Mouse (Mus musculus) heart, embryonic 11.5 days (tissue): ENCODE measurements at regions not wholly inside any gene's neighbourhood (a gene's known extent, or its start where the extent isn't known, plus 50 kb on each side); places are given as distances from the start of the nearest gene placed in this dataset.

Source experiments
- ATAC-seq: fragments of 200-750 bp; cut with Nextera tagmentation; replicated peaks from 2 replicates; pipeline ENCODE4 v1.8.0; 2017; ENCODE audit warnings: moderate library complexity; ENCODE audit not compliant: insufficient number of reproducible peaks, low FRiP score, low TSS enrichment
- H3K27ac ChIP-seq: fragments of 300-500 bp; sonication (generic); 2 replicates; pipeline ENCODE4 v1.5.1; 2014; ENCODE audit warnings: mild to moderate bottlenecking, low read depth, low read length
- H3K27me3 ChIP-seq: fragments of 300-500 bp; sonication (generic); 2 replicates; pipeline ENCODE4 v1.6.1; 2014; ENCODE audit warnings: mild to moderate bottlenecking, low read length, mixed read lengths; ENCODE audit not compliant: control insufficient read depth, insufficient read depth
- H3K36me3 ChIP-seq: fragments of 300-500 bp; sonication (generic); 2 replicates; pipeline ENCODE4 v1.6.1; 2014; ENCODE audit warnings: mild to moderate bottlenecking, low read length, moderate library complexity, mixed read lengths; ENCODE audit not compliant: control insufficient read depth, insufficient read depth
- H3K4me1 ChIP-seq: fragments of 300-500 bp; sonication (generic); 2 replicates; pipeline ENCODE4 v1.6.1; 2014; ENCODE audit warnings: low read length; ENCODE audit not compliant: control insufficient read depth, insufficient read depth
- H3K4me2 ChIP-seq: fragments of 300-500 bp; sonication (generic); 2 replicates; pipeline ENCODE4 v1.6.1; 2014; ENCODE audit warnings: mild to moderate bottlenecking, moderate library complexity
- H3K4me3 ChIP-seq: fragments of 300-500 bp; sonication (generic); 2 replicates; pipeline ENCODE4 v1.5.1; 2014; ENCODE audit warnings: low read depth, low read length
- H3K9ac ChIP-seq: fragments of 300-500 bp; sonication (generic); 2 replicates; pipeline ENCODE4 v1.6.1; 2014; ENCODE audit warnings: mild to moderate bottlenecking, low read depth, low read length, moderate library complexity
- H3K9me3 ChIP-seq: fragments of 300-500 bp; sonication (generic); replicated peaks from 2 replicates; pipeline ENCODE4 v1.6.1; 2016; ENCODE audit warnings: low read length; ENCODE audit not compliant: control insufficient read depth
- WGBS: fragments of 180-500 bp; shearing (Covaris S2); extraction: QIAGEN DNeasy Blood & Tissue Kit; methylation state at CpG from one replicate; pipeline ENCODE4 v1.1.7; 2014; ENCODE audit not compliant: insufficient replicate concordance; 5-methylcytosine and 5-hydroxymethylcytosine counted together

GRCm38 (mm10) chr13:112213652-112214081 is 74.6 kb upstream of the Ankrd55 start:
- Histone ChIP-seq H3K9me3 (no peaks in the 10 kb centered on the region), H3K36me3 (no peaks in the 10 kb centered on the region), H3K4me2 (no peak overlapping the region), H3K27ac (no peak overlapping the region), H3K9ac (no peak overlapping the region), H3K27me3 (no peaks in the 10 kb centered on the region), H3K4me3 (no peak overlapping the region), H3K4me1 (no peaks in the 10 kb centered on the region; the same call in 1 of the 2 replicates)
- 73% methylated on average over 17 of the region's 17 CpGs for WGBS
- no peak for ATAC-seq

DNA sequence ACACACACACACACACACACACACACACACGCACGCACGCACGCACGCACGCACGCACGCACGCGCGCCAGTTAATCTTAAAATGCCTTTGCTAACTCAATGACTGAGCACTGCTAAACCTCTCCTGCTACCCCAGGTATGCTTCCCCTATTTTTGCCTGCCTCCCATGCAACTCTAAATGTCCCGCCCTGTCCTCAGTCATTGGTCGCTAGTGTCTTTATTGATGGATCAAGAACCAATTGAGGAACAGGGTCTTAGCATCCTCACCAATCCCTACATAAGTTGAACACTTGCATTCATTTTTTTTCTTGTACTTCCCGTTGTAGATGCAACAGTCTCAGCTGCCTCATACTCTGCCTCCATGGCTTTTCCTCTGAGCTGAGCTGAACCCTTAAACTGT is 72.2 kb upstream of the Ankrd55 start:
- Histone ChIP-seq H3K27ac (no peak overlapping the region), H3K36me3 (no peaks in the 10 kb centered on the region), H3K9me3 (no peaks in the 10 kb centered on the region), H3K4me2 (no peak overlapping the region), H3K9ac (no peak overlapping the region), H3K4me3 (no peak overlapping the region), H3K4me1 (no peaks in the 10 kb centered on the region; the same call in 1 of the 2 replicates), H3K27me3 (no peaks in the 10 kb centered on the region)
- 94% methylated on average over 14 of the region's 14 CpGs for WGBS
- ATAC-seq, result no peak

DNA sequence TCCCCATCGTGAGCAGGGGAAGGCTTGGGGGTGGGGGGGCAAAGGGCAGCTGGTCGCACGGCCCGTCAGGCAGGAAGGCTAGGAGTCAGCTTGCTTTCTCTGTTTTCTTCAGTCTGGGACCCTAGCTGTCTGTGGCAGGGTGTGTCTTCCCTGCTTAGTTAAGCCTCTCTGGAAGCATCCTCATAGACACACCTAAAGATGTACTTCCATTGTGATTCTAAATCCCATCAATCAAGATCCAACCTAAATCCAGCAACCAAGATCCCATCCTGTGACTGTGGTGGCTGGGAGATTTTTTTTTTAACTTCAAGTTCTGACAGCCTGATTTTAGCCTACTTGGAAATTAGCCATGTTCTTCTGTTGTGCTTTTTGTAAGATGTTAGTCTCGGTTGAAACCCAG is 69.9 kb upstream of the Ankrd55 start:
- H3K9me3 ChIP-seq, result no peaks in the 10 kb centered on the region
- no peaks in the 10 kb centered on the region for H3K36me3 ChIP-seq
- H3K4me3 ChIP-seq, result no peak overlapping the region

DNA sequence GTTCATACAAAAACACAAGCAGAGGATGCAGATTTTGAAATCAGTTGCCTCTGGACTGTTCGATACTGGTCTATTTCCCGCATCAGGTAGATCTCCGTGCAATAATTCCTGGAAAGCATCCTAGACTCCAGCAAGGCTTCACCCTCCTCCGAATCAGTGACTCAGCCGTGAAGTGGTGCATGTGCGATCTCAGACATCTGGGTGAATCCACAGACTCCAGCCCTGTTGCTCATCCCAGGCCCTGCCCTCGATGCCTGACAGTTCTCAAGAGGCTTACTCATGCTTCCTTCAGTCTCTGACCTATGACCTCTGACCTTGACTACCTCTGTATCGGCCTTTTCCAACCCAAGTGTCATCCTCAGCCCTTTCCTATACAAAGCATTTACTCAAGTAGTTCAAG is 68.1 kb upstream of the Ankrd55 start:
- H3K4me2 ChIP-seq, result no peak overlapping the region
- H3K36me3 ChIP-seq, result no peaks in the 10 kb centered on the region
- H3K27ac ChIP-seq, result no peak overlapping the region
- H3K4me3 ChIP-seq, result no peak overlapping the region
- no peak overlapping the region for H3K9ac ChIP-seq
- H3K4me1 ChIP-seq, result no peaks in the 10 kb centered on the region
- no peaks in the 10 kb centered on the region for H3K27me3 ChIP-seq
- no peak for ATAC-seq
- 78% methylated on average over 8 of the region's 8 CpGs for WGBS
- H3K9me3 ChIP-seq, result no peaks in the 10 kb centered on the region

More for the DNA sequence above, 69.9 kb upstream of the Ankrd55 start:
- no peaks in the 10 kb centered on the region for H3K27me3 ChIP-seq
- H3K27ac ChIP-seq, result no peak overlapping the region
- no peak for ATAC-seq
- no peak overlapping the region for H3K4me2 ChIP-seq
- 67% methylated on average over 5 of the region's 5 CpGs for WGBS
- H3K9ac ChIP-seq, result no peak overlapping the region
- no peaks in the 10 kb centered on the region for H3K4me1 ChIP-seq

DNA sequence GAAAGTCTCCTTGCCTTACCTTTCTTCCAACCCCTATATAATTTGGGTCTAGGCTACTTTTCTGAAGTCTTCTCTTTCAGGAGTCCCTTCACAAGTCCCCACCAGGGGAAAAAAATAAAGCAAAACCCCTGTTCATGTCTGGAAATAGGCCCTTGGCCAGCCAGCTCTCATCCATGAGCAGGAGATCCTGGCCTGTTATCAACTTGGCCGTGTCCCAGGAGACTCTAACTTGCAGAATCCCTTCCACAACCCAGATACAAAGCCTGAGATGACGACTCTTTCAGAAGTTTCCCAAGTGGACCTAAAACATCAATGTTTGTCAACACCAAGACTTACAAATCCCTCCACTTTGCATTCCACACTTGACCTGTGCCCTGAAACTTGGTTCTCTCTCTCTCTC is 64.6 kb upstream of the Ankrd55 start:
- Histone ChIP-seq H3K27ac (no peak overlapping the region), H3K9ac (no peak overlapping the region), H3K4me3 (no peak overlapping the region), H3K9me3 (no peaks in the 10 kb centered on the region), H3K4me1 (no peaks in the 10 kb centered on the region), H3K4me2 (no peak overlapping the region), H3K36me3 (no peaks in the 10 kb centered on the region), H3K27me3 (no peaks in the 10 kb centered on the region)
- ATAC-seq, result no peak
- 58% methylated on average over 2 of the region's 2 CpGs for WGBS

GRCm38 (mm10) chr13:112227766-112228165 is 60.5 kb upstream of the Ankrd55 start:
- Histone ChIP-seq H3K27ac (no peak overlapping the region), H3K27me3 (no peaks in the 10 kb centered on the region)

GRCm38 (mm10) chr13:112228846-112229245 is 59.4 kb upstream of the Ankrd55 start:
- no peaks in the 10 kb centered on the region for H3K4me1 ChIP-seq
- no peak overlapping the region for H3K9ac ChIP-seq
- H3K9me3 ChIP-seq, result no peaks in the 10 kb centered on the region
- H3K4me3 ChIP-seq, result no peak overlapping the region
- 67% methylated on average over 4 of the region's 4 CpGs for WGBS
- H3K4me2 ChIP-seq, result no peak overlapping the region
- H3K27me3 ChIP-seq, result no peaks in the 10 kb centered on the region
- no peak overlapping the region for H3K27ac ChIP-seq
- H3K36me3 ChIP-seq, result no peaks in the 10 kb centered on the region
- no peak for ATAC-seq

More at GRCm38 (mm10) chr13:112227766-112228165, 60.5 kb upstream of the Ankrd55 start:
- WGBS, result 31% methylated on average over 13 of the region's 13 CpGs
- H3K4me2 ChIP-seq, result no peak overlapping the region
- H3K9ac ChIP-seq, result no peak overlapping the region
- H3K9me3 ChIP-seq, result no peaks in the 10 kb centered on the region
- no peaks in the 10 kb centered on the region for H3K4me1 ChIP-seq
- ATAC-seq, result no peak; the same call in 1 of the 2 replicates
- H3K36me3 ChIP-seq, result no peaks in the 10 kb centered on the region
- H3K4me3 ChIP-seq, result no peak overlapping the region

- 68% methylated on average over 3 of the region's 3 CpGs for WGBS
- Histone ChIP-seq H3K9ac (no peak overlapping the region), H3K4me2 (no peak overlapping the region)
Measured at GRCm38 (mm10) chr13:112230176-112230575, 58.1 kb upstream of the Ankrd55 start.

GRCm38 (mm10) chr13:112234695-112235094 is 53.6 kb upstream of the Ankrd55 start:
- no peaks in the 10 kb centered on the region for H3K36me3 ChIP-seq
- no peaks in the 10 kb centered on the region; the same call in 1 of the 2 replicates for H3K9me3 ChIP-seq
- H3K4me1 ChIP-seq, result no peaks in the 10 kb centered on the region
- no peak for ATAC-seq
- H3K4me3 ChIP-seq, result no peak overlapping the region
- H3K4me2 ChIP-seq, result no peak overlapping the region
- WGBS, result 67% methylated on average over 6 of the region's 6 CpGs
- no peak overlapping the region for H3K9ac ChIP-seq
- H3K27ac ChIP-seq, result no peak overlapping the region
- H3K27me3 ChIP-seq, result no peaks in the 10 kb centered on the region

More at GRCm38 (mm10) chr13:112230176-112230575, 58.1 kb upstream of the Ankrd55 start:
- no peak overlapping the region for H3K27ac ChIP-seq
- H3K36me3 ChIP-seq, result no peaks in the 10 kb centered on the region
- H3K9me3 ChIP-seq, result no peaks in the 10 kb centered on the region; the same call in 1 of the 2 replicates
- ATAC-seq, result no peak
- no peaks in the 10 kb centered on the region for H3K4me1 ChIP-seq
- no peaks in the 10 kb centered on the region for H3K27me3 ChIP-seq
- no peak overlapping the region for H3K4me3 ChIP-seq
